Mouse (Mus musculus): Measurements from ENCODE around the gene Gm4894.

The Gm4894 gene

GRCm38 (mm10) chr9:49250231-49250630, at the start of gene Gm4894:
Gm4894 (plus strand) TSS chr9:49250531.
- in situ Hi-C loops (cut with MboI; ENCODE audit: low sequenced_read_pairs), result no loop called here

GRCm38 (mm10) chr9:49206331-49206730, 44.0 kb upstream of the Gm4894 start:
- in situ Hi-C loops (cut with MboI; ENCODE audit: low sequenced_read_pairs), result no loop called here

GRCm38 (mm10) chr9:49211493-49211892, 38.8 kb upstream of the Gm4894 start:
- in situ Hi-C loops (cut with MboI; ENCODE audit: low sequenced_read_pairs), result no loop called here

- in situ Hi-C loops (cut with MboI; ENCODE audit: low sequenced_read_pairs), result no loop called here
These were observed 35.6 kb upstream of the Gm4894 start for GRCm38 (mm10) chr9:49214734-49215133.

- in situ Hi-C loops (cut with MboI; ENCODE audit: low sequenced_read_pairs), result no loop called here
These were observed 32.4 kb upstream of the Gm4894 start for GRCm38 (mm10) chr9:49217626-49218607.

GRCm38 (mm10) chr9:49224488-49224887, 25.8 kb upstream of the Gm4894 start:
- in situ Hi-C loops (cut with MboI; ENCODE audit: low sequenced_read_pairs), result no loop called here

GRCm38 (mm10) chr9:49227442-49227841, 22.9 kb upstream of the Gm4894 start:
- in situ Hi-C loops (cut with MboI; ENCODE audit: low sequenced_read_pairs), result no loop called here

GRCm38 (mm10) chr9:49229054-49229453, 21.3 kb upstream of the Gm4894 start:
- in situ Hi-C loops (cut with MboI; ENCODE audit: low sequenced_read_pairs), result no loop called here

GRCm38 (mm10) chr9:49246839-49247238, 3.5 kb upstream of the Gm4894 start:
- in situ Hi-C loops (cut with MboI; ENCODE audit: low sequenced_read_pairs), result loop anchor here (10.0 kb wide), 1 partner anchor 238 kb away; the partner anchor contains the start of gene Ttc12

- in situ Hi-C loops (cut with MboI; ENCODE audit: low sequenced_read_pairs), result no loop called here
These were observed 18.6 kb downstream of the Gm4894 start for GRCm38 (mm10) chr9:49268949-49269348.

GRCm38 (mm10) chr9:49273566-49273965, 23.2 kb downstream of the Gm4894 start:
- in situ Hi-C loops (cut with MboI; ENCODE audit: low sequenced_read_pairs), result no loop called here

- in situ Hi-C loops (cut with MboI; ENCODE audit: low sequenced_read_pairs), result no loop called here
These were observed 25.6 kb downstream of the Gm4894 start for GRCm38 (mm10) chr9:49275976-49276375.

GRCm38 (mm10) chr9:49276542-49277334, 26.4 kb downstream of the Gm4894 start:
- in situ Hi-C loops (cut with MboI; ENCODE audit: low sequenced_read_pairs), result no loop called here

- in situ Hi-C loops (cut with MboI; ENCODE audit: low sequenced_read_pairs), result no loop called here
These were observed 44.8 kb downstream of the Gm4894 start for GRCm38 (mm10) chr9:49295101-49295500.

GRCm38 (mm10) chr9:49307576-49307975, 57.2 kb downstream of the Gm4894 start:
- in situ Hi-C loops (cut with MboI; ENCODE audit: low sequenced_read_pairs), result no loop called here

GRCm38 (mm10) chr9:49310821-49311220, 60.5 kb downstream of the Gm4894 start:
- in situ Hi-C loops (cut with MboI; ENCODE audit: low sequenced_read_pairs), result no loop called here

- in situ Hi-C loops (cut with MboI; ENCODE audit: low sequenced_read_pairs), result no loop called here
These were observed 68.3 kb downstream of the Gm4894 start for GRCm38 (mm10) chr9:49318638-49319037.
